Mouse (Mus musculus) ES-E14 (cell line): ENCODE data around the gene Iqgap2.

Experiments
- CHD2 ChIP-seq: IDR thresholded peaks from 2 replicates; pipeline ENCODE4 v1.6.1; 2014; ENCODE audit warnings: mild to moderate bottlenecking, low read depth, low read length, inconsistent platforms
- ZNF384 ChIP-seq: IDR thresholded peaks from 2 replicates; pipeline ENCODE4 v1.6.1; 2012; ENCODE audit warnings: low read depth, low read length, inconsistent platforms

DNA sequence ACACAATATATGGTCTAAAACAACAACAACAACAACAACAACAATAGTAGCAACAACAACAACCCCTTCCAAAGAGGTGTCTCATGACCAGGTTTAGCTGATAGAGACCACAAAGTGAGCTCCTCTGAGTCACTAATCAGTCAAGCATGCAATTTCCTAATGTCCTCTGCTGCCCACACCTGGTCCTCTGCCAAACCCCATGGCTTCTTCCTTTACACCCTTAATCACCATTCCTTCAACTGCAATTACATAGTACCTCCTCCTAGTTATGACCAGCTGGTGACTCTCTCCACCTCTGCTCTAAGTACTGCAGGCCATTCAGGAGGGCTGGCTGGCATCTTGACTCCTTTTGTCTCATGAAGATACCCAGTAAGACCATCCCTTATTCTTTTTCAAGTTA lies 60.0 kb downstream of the Iqgap2 start:
- TF ChIP-seq CHD2 (no peak), ZNF384 (no peak)
